In genomic region chr19:29373438-29373837, GRCm38 (mm10) we compare ENCODE assay signal across 10 mouse cellular contexts. TPM values are rescaled to one million over a fixed set of nuclear protein-coding genes. Genes with fewer than 3 reads are reported as not detected.
A peak's percentile ranks its signal among the peaks of the same experiment; 100 is the strongest.
DNase-seq lines count a peak whose midpoint lies in the region; ATAC-seq and TF ChIP-seq lines count a peak whose summit lies in the region.
"Had no signal": no experiment of that assay in that cellular context is flagged by ENCODE, and none has a peak within 500 bp of the region (broad histone marks: within the 10 kb centered on the region; RNA-seq: fewer than 3 reads in every experiment).

No protein-coding gene starts in this region.

- intact Hi-C loops in heart, postnatal 10 days (cut with DNase I) = no loop called here

- 42% methylated on average over 11 of the region's 11 CpGs for whole genome bisulfite sequencing in heart, embryonic 11.5 days (ENCODE audit: insufficient replicate concordance)
- WGBS in lung, postnatal 0 days = 27% methylated on average over 11 of the region's 11 CpGs
- 32% methylated on average over 11 of the region's 11 CpGs for WGBS in limb, embryonic 12.5 days
- 53% methylated on average over 11 of the region's 11 CpGs for WGBS in stomach, postnatal 0 days

- no peaks in the 10 kb centered on the region for H3K4me1 ChIP-seq in heart, embryonic 11.5 days (ENCODE audit: control insufficient read depth, insufficient read depth, low read length)
- 0 out of 2 replicates have a peak, but pooled peaks cover 5% of the 10 kb centered on the region for H3K4me1 ChIP-seq in lung, postnatal 0 days (ENCODE audit: insufficient read depth, low read depth, low read length)
- 0 out of 2 replicates have a peak, but pooled peaks cover 3% of the 10 kb centered on the region for H3K4me1 ChIP-seq in limb, embryonic 12.5 days (replicated peaks)
- H3K4me1 ChIP-seq in stomach, postnatal 0 days (replicated peaks; ENCODE audit: control insufficient read depth, insufficient read depth) = no peaks in the 10 kb centered on the region

- ATAC-seq in heart, embryonic 11.5 days (replicated peaks; ENCODE audit: insufficient number of reproducible peaks, low FRiP score, low TSS enrichment) = no peak
- ATAC-seq in lung, postnatal 0 days = no peak
- no peak for ATAC-seq in limb, embryonic 12.5 days (ENCODE audit: insufficient number of reproducible peaks, insufficient read depth, low FRiP score, low TSS enrichment, low read depth)
- no peak for ATAC-seq in stomach, postnatal 0 days (ENCODE audit: low FRiP score, low TSS enrichment)

- no peaks in the 10 kb centered on the region for H3K27me3 ChIP-seq in heart, embryonic 11.5 days (ENCODE audit: control insufficient read depth, insufficient read depth, low read length)
- no peaks in the 10 kb centered on the region for H3K27me3 ChIP-seq in lung, postnatal 0 days (replicated peaks; ENCODE audit: insufficient read depth, low read length)
- no peaks in the 10 kb centered on the region for H3K27me3 ChIP-seq in limb, embryonic 12.5 days
- H3K27me3 ChIP-seq in stomach, postnatal 0 days (ENCODE audit: control insufficient read depth, insufficient read depth, low read length) = no peaks in the 10 kb centered on the region

- H3K36me3 ChIP-seq in heart, embryonic 11.5 days (ENCODE audit: control insufficient read depth, insufficient read depth, low read length) = no peaks in the 10 kb centered on the region
- no peaks in the 10 kb centered on the region for H3K36me3 ChIP-seq in lung, postnatal 0 days (ENCODE audit: insufficient read depth, low read length)
- H3K36me3 ChIP-seq in limb, embryonic 12.5 days = no peaks in the 10 kb centered on the region
- H3K36me3 ChIP-seq in stomach, postnatal 0 days (ENCODE audit: control insufficient read depth, insufficient read depth, low read length) = no peaks in the 10 kb centered on the region; the same call in 1 of the 2 replicates

- no peak for TF ChIP-seq EP300 in lung, postnatal 0 days (IDR thresholded peaks at IDR 0.05)
- no peak for TF ChIP-seq EP300 in stomach, postnatal 0 days (optimal IDR thresholded peaks at IDR 0.05)

- no peak overlapping the region for H3K4me3 ChIP-seq in heart, embryonic 11.5 days (ENCODE audit: low read depth, low read length)
- H3K4me3 ChIP-seq in lung, postnatal 0 days (ENCODE audit: low read depth, low read length) = no peak overlapping the region
- H3K4me3 ChIP-seq in limb, embryonic 12.5 days (replicated peaks) = 0 out of 2 replicates have a peak overlapping the region, but pooled peaks have one; percentile 4
- H3K4me3 ChIP-seq in stomach, postnatal 0 days (ENCODE audit: low read depth, low read length) = no peak overlapping the region
- H3K4me3 ChIP-seq: myocyte had no signal

- H3K9me3 ChIP-seq in heart, embryonic 11.5 days (replicated peaks; ENCODE audit: control insufficient read depth, low read length) = no peaks in the 10 kb centered on the region
- H3K9me3 ChIP-seq in lung, postnatal 0 days (ENCODE audit: low read length) = no peaks in the 10 kb centered on the region
- H3K9me3 ChIP-seq in limb, embryonic 12.5 days = no peaks in the 10 kb centered on the region
- H3K9me3 ChIP-seq in stomach, postnatal 0 days (ENCODE audit: control insufficient read depth, low read length) = no peaks in the 10 kb centered on the region

- H3K27ac ChIP-seq in heart, embryonic 11.5 days (ENCODE audit: low read depth, low read length) = no peak overlapping the region
- no peak overlapping the region for H3K27ac ChIP-seq in lung, postnatal 0 days (ENCODE audit: low read length)
- no peak overlapping the region for H3K27ac ChIP-seq in limb, embryonic 12.5 days
- no peak overlapping the region for H3K27ac ChIP-seq in stomach, postnatal 0 days (replicated peaks)

- H3K9ac ChIP-seq in heart, embryonic 11.5 days (ENCODE audit: low read depth, low read length) = 0 out of 2 replicates have a peak overlapping the region, but pooled peaks have one; percentile 22
- H3K9ac ChIP-seq in lung, postnatal 0 days (replicated peaks; ENCODE audit: low read depth) = no peak overlapping the region
- 0 out of 2 replicates have a peak overlapping the region, but pooled peaks have one; percentile 4 for H3K9ac ChIP-seq in limb, embryonic 12.5 days (replicated peaks)
- no peak overlapping the region for H3K9ac ChIP-seq in stomach, postnatal 0 days (ENCODE audit: low read length)

- DNase-seq in heart, postnatal 10 days = no peak
- no peak for DNase-seq in lung, postnatal 0 days (ENCODE audit: low spot score)
- DNase-seq in lung, adult 18-20 months = no peak
- DNase-seq in stomach, postnatal 0 days (ENCODE audit: low spot score) = no peak
- no peak for DNase-seq in adrenal gland, adult 8-10 months
- DNase-seq in adrenal gland, postnatal 25 days = no peak

- no peak for TF ChIP-seq CTCF in lung, postnatal 0 days (IDR thresholded peaks at IDR 0.05)
- TF ChIP-seq CTCF in stomach, postnatal 0 days (IDR thresholded peaks at IDR 0.05; ENCODE audit: low read depth) = no peak

- peak overlapping the region; percentile 48 for H3K4me2 ChIP-seq in heart, embryonic 11.5 days
- peak overlapping the region; percentile 33 for H3K4me2 ChIP-seq in lung, postnatal 0 days (replicated peaks; ENCODE audit: low read depth, low read length)
- peak overlapping the region; percentile 42 for H3K4me2 ChIP-seq in limb, embryonic 12.5 days
- 0 out of 2 replicates have a peak overlapping the region, but pooled peaks have one; percentile 5 for H3K4me2 ChIP-seq in stomach, postnatal 0 days (replicated peaks; ENCODE audit: low read depth)

RNA-seq across cellular contexts. Expression of gene Cd274, which starts 6.2 kb away (rescaled TPM):
- polyA plus RNA-seq in heart, embryonic 11.5 days (2014; fragmentation: Nextera tagmentation; extraction: Ambion mirVana) = 0.48 and 0.62 TPM in 2 replicates
- total RNA-seq in heart, postnatal 10 days (2021) = 1 to 10 TPM; 1.7 to 2.0 TPM
- 0.57 and 0.79 TPM in 2 replicates for polyA plus RNA-seq in lung, postnatal 0 days (2015; fragmentation: Nextera tagmentation; extraction: Ambion mirVana)
- polyA plus RNA-seq in limb, embryonic 12.5 days (2016; fragmentation: Nextera tagmentation; extraction: Ambion mirVana) = 0.13 and 0.21 TPM in 2 replicates
- polyA plus RNA-seq in stomach, postnatal 0 days (2015; fragmentation: Nextera tagmentation; extraction: Ambion mirVana) = 0.08 and 0.16 TPM in 2 replicates
- 1 to 10 TPM; 4.1 to 9.4 (median 7.3) TPM for total RNA-seq in adrenal gland, adult 8-10 months (2022)
- total RNA-seq in adrenal gland, postnatal 25 days (2021) = 6.9 and 8.8 TPM in 2 replicates

RNA-seq across cellular contexts. Expression of gene Plgrkt, which starts 6.2 kb away (rescaled TPM):
- polyA plus RNA-seq in heart, embryonic 11.5 days (2014; fragmentation: Nextera tagmentation; extraction: Ambion mirVana) = 39.7 and 43.6 TPM in 2 replicates
- 10 to 100 TPM; 27.9 to 38.6 TPM for total RNA-seq in heart, postnatal 10 days (2021)
- polyA plus RNA-seq in lung, postnatal 0 days (2015; fragmentation: Nextera tagmentation; extraction: Ambion mirVana) = 50.6 and 56.3 TPM in 2 replicates
- polyA plus RNA-seq in limb, embryonic 12.5 days (2016; fragmentation: Nextera tagmentation; extraction: Ambion mirVana) = 50.2 and 51.5 TPM in 2 replicates
- polyA plus RNA-seq in stomach, postnatal 0 days (2015; fragmentation: Nextera tagmentation; extraction: Ambion mirVana) = 166 and 169 TPM in 2 replicates
- total RNA-seq in adrenal gland, adult 8-10 months (2022) = 10 to 100 TPM; 47.6 to 88.0 (median 75.4) TPM
- 66.1 and 99.7 TPM in 2 replicates for total RNA-seq in adrenal gland, postnatal 25 days (2021)

RNA-seq across cellular contexts. Expression of gene Pdcd1lg2, which starts 37.3 kb away (rescaled TPM):
- polyA plus RNA-seq in heart, embryonic 11.5 days (2014; fragmentation: Nextera tagmentation; extraction: Ambion mirVana) = not detected in 2 replicates
- total RNA-seq in heart, postnatal 10 days (2021) = not detected
- polyA plus RNA-seq in lung, postnatal 0 days (2015; fragmentation: Nextera tagmentation; extraction: Ambion mirVana) = 0.15 and 0.26 TPM in 2 replicates
- not detected in 2 replicates for polyA plus RNA-seq in limb, embryonic 12.5 days (2016; fragmentation: Nextera tagmentation; extraction: Ambion mirVana)
- polyA plus RNA-seq in stomach, postnatal 0 days (2015; fragmentation: Nextera tagmentation; extraction: Ambion mirVana) = 0.05 and 0.06 TPM in 2 replicates
- not detected for total RNA-seq in adrenal gland, adult 8-10 months (2022)
- not detected in 2 replicates for total RNA-seq in adrenal gland, postnatal 25 days (2021)
- polyA plus RNA-seq: myocyte had no signal

RNA-seq across cellular contexts. Expression of gene Rln1, which starts 39.0 kb away (rescaled TPM):
- 0.25 and 0.60 TPM in 2 replicates for polyA plus RNA-seq in heart, embryonic 11.5 days (2014; fragmentation: Nextera tagmentation; extraction: Ambion mirVana)
- total RNA-seq in heart, postnatal 10 days (2021) = not detected
- polyA plus RNA-seq in lung, postnatal 0 days (2015; fragmentation: Nextera tagmentation; extraction: Ambion mirVana) = 0.11 TPM in 1 of 2 replicates, not detected in the other
- polyA plus RNA-seq in limb, embryonic 12.5 days (2016; fragmentation: Nextera tagmentation; extraction: Ambion mirVana) = 0.30 and 0.60 TPM in 2 replicates
- 0.24 TPM in 1 of 2 replicates, not detected in the other for polyA plus RNA-seq in stomach, postnatal 0 days (2015; fragmentation: Nextera tagmentation; extraction: Ambion mirVana)
- total RNA-seq in adrenal gland, adult 8-10 months (2022) = not detected
- total RNA-seq in adrenal gland, postnatal 25 days (2021) = not detected in 2 replicates
- total RNA-seq: common myeloid progenitor, adult 5-6 weeks had no signal
- polyA plus RNA-seq: myocyte had no signal

RNA-seq across cellular contexts. Expression of gene Insl6, which starts 48.3 kb away (rescaled TPM):
- 5.5 and 6.6 TPM in 2 replicates for polyA plus RNA-seq in heart, embryonic 11.5 days (2014; fragmentation: Nextera tagmentation; extraction: Ambion mirVana)
- under 1 TPM in 1 of 2 experiments, not detected in 1; 0.38 TPM for total RNA-seq in heart, postnatal 10 days (2021)
- 0.57 and 1.5 TPM in 2 replicates for polyA plus RNA-seq in lung, postnatal 0 days (2015; fragmentation: Nextera tagmentation; extraction: Ambion mirVana)
- 7.3 and 7.8 TPM in 2 replicates for polyA plus RNA-seq in limb, embryonic 12.5 days (2016; fragmentation: Nextera tagmentation; extraction: Ambion mirVana)
- polyA plus RNA-seq in stomach, postnatal 0 days (2015; fragmentation: Nextera tagmentation; extraction: Ambion mirVana) = 3.0 and 3.2 TPM in 2 replicates
- total RNA-seq in adrenal gland, adult 8-10 months (2022) = 1 to 10 TPM in 1 of 4 experiments, under 1 TPM in 2, not detected in 1; 0.42 to 1.5 (median 0.71) TPM
- total RNA-seq in adrenal gland, postnatal 25 days (2021) = 0.79 TPM in 1 of 2 replicates, not detected in the other

Comparison
In these comparisons a context has a peak if more than half of its experiments do, and no peak if none do; other contexts are left out.
1. H3K9ac ChIP-seq: peak in heart, embryonic 11.5 days (single experiment) and limb, embryonic 12.5 days (single experiment); none in lung, postnatal 0 days (single experiment) and stomach, postnatal 0 days (single experiment).
2. Peak in every context shown above with its lines, with median percentiles within 50 percentile points of each other: H3K4me2 ChIP-seq.